Mouse (Mus musculus) midbrain, embryonic 15.5 days (tissue): ENCODE results near the gene Dab1. TPM values are rescaled to one million over a fixed set of nuclear protein-coding genes. Genes with fewer than 3 reads are reported as not detected.

Source experiments
- ATAC-seq: fragments of 200-750 bp; cut with Nextera tagmentation; replicated peaks from 2 replicates; pipeline ENCODE4 v1.8.0; 2017; ENCODE audit warnings: moderate TSS enrichment
- H3K27ac ChIP-seq: fragments of 300-500 bp; sonication (generic); 2 replicates; pipeline ENCODE4 v1.5.1; 2015; ENCODE audit warnings: mild to moderate bottlenecking, inconsistent platforms
- H3K27me3 ChIP-seq: fragments of 300-500 bp; sonication (generic); replicated peaks from 2 replicates; pipeline ENCODE4 v1.6.1; 2015; ENCODE audit warnings: inconsistent platforms
- H3K36me3 ChIP-seq: fragments of 300-500 bp; sonication (generic); replicated peaks from 2 replicates; pipeline ENCODE4 v1.6.1; 2015; ENCODE audit warnings: inconsistent platforms
- H3K4me1 ChIP-seq: fragments of 300-500 bp; sonication (generic); 2 replicates; pipeline ENCODE4 v1.6.1; 2015; ENCODE audit warnings: inconsistent platforms
- H3K4me2 ChIP-seq: fragments of 300-500 bp; sonication (generic); 2 replicates; pipeline ENCODE4 v1.6.1; 2015; ENCODE audit warnings: inconsistent platforms, mild to moderate bottlenecking, moderate library complexity
- H3K4me3 ChIP-seq: fragments of 300-500 bp; sonication (generic); 2 replicates; pipeline ENCODE4 v1.5.1; 2015; ENCODE audit warnings: mild to moderate bottlenecking, inconsistent platforms
- H3K9ac ChIP-seq: fragments of 300-500 bp; sonication (generic); 2 replicates; pipeline ENCODE4 v1.6.1; 2015; ENCODE audit warnings: mild to moderate bottlenecking, inconsistent platforms
- H3K9me3 ChIP-seq: fragments of 300-500 bp; sonication (generic); 2 replicates; pipeline ENCODE4 v1.6.1; 2016; ENCODE audit warnings: inconsistent platforms
- WGBS: fragments of 180-500 bp; shearing (Covaris S2); methylation state at CpG from one replicate; pipeline ENCODE4 v1.1.7; 2015; ENCODE audit warnings: mixed read lengths; 5-methylcytosine and 5-hydroxymethylcytosine counted together
- polyA plus RNA-seq: library from polyadenylated mRNA; unstranded; fragments of >200 nt; fragmentation: Nextera tagmentation; extraction: Ambion mirVana; gene quantifications from 2 replicates; pipeline ENCODE4 v1.2.1, GENCODE M21; 2015

Dab1 gene
- polyA plus RNA-seq, 1 experiment from 2014 or later: 135 TPM

DNA sequence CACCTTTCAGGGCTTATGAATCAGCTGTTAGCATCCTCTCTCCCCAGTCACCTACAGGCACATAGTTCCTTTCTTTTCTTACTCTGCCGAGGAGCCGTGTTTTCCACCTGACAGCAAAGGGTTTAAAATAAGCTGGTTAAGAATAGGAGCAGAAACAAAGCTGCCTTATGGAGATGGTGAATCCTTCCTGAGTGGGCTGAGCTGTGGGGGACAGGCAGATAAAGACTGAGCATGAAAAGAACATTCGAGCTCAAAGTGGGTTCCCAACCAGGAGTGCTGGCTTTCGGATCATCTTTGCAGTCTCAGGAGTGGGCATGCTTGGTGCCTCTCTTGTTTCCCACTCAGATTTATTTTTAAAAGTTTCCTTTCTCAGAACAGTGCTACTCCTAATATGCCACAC, 913.7 kb downstream of the Dab1 start:
- Histone ChIP-seq H3K9ac (no peak overlapping the region), H3K9me3 (no peaks in the 10 kb centered on the region), H3K4me1 (no peaks in the 10 kb centered on the region), H3K4me3 (no peak overlapping the region), H3K27ac (no peak overlapping the region), H3K4me2 (no peak overlapping the region), H3K27me3 (no peaks in the 10 kb centered on the region), H3K36me3 (no peaks in the 10 kb centered on the region)
- no peak for ATAC-seq
- WGBS: 84% methylated on average over 4 of the region's 4 CpGs

GRCm38 (mm10) chr4:104538420-104538819, 919.3 kb downstream of the Dab1 start:
- H3K36me3 ChIP-seq: no peaks in the 10 kb centered on the region
- no peak overlapping the region for H3K9ac ChIP-seq
- H3K4me1 ChIP-seq: no peaks in the 10 kb centered on the region
- H3K27me3 ChIP-seq: no peaks in the 10 kb centered on the region
- no peaks in the 10 kb centered on the region for H3K9me3 ChIP-seq
- H3K4me3 ChIP-seq: no peak overlapping the region
- no peak overlapping the region for H3K27ac ChIP-seq
- ATAC-seq: no peak
- 89% methylated on average over 3 of the region's 3 CpGs for WGBS
- H3K4me2 ChIP-seq: no peak overlapping the region

DNA sequence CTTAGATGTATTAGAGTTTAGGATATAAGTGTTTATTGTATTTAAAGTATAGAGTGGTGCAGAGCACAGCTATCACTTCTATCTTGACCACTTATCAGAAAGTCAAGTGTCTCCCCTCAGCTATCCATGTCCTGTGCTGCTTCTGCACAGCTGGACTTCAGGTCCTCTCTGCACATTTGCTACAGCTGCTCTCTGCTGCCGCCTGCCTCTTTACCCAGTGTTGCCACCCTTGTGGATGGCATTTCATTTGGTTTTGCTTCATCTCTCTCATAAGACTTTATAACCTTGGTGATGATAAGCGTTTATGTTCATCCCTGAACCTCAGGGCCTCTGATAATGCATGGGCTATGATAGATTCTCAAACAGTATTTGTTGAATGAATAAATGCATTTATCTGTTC, 919.9 kb downstream of the Dab1 start:
- Histone ChIP-seq H3K4me2 (no peak overlapping the region), H3K9ac (no peak overlapping the region), H3K36me3 (no peaks in the 10 kb centered on the region), H3K27me3 (no peaks in the 10 kb centered on the region), H3K4me1 (no peaks in the 10 kb centered on the region), H3K4me3 (no peak overlapping the region), H3K27ac (no peak overlapping the region), H3K9me3 (no peaks in the 10 kb centered on the region)
- WGBS: 81% methylated on average over 2 of the region's 2 CpGs
- ATAC-seq: no peak

DNA sequence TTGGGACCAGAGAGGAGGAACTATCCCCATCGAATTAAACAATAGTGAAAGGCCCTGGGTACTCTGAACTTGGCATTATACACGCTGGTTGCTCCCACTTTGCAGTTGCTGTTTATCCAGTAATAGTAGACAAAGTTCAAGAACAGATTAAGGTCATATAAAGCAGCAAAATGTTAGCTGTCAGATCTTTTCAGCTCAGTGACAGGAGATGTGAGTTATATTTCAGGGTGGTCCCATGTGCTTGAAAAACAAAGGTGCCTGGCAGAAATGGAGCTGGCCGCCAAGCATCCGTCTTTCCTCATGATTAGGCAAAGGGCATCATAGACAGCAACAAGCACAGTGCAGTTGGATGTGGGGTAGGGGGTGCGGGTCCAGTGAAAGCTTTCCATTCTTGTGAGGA, 927.9 kb downstream of the Dab1 start:
- Histone ChIP-seq H3K9me3 (no peaks in the 10 kb centered on the region), H3K4me1 (peaks cover 17% of the 10 kb centered on the region), H3K36me3 (no peaks in the 10 kb centered on the region), H3K27ac (no peak overlapping the region), H3K9ac (no peak overlapping the region), H3K27me3 (no peaks in the 10 kb centered on the region), H3K4me2 (no peak overlapping the region), H3K4me3 (no peak overlapping the region)
- no peak for ATAC-seq
- WGBS: 49% methylated on average over 5 of the region's 5 CpGs

GRCm38 (mm10) chr4:104548287-104548686, 929.1 kb downstream of the Dab1 start:
- no peak overlapping the region for H3K4me2 ChIP-seq
- peaks cover 19% of the 10 kb centered on the region for H3K4me1 ChIP-seq
- no peak overlapping the region for H3K27ac ChIP-seq
- no peaks in the 10 kb centered on the region for H3K36me3 ChIP-seq
- no peaks in the 10 kb centered on the region for H3K27me3 ChIP-seq
- no peaks in the 10 kb centered on the region for H3K9me3 ChIP-seq
- WGBS: 100% methylated on average over 1 of the region's 1 CpGs
- H3K9ac ChIP-seq: no peak overlapping the region
- H3K4me3 ChIP-seq: no peak overlapping the region
- no peak for ATAC-seq

- 80% methylated on average over 4 of the region's 4 CpGs for WGBS
- Histone ChIP-seq H3K36me3 (no peaks in the 10 kb centered on the region), H3K4me2 (no peak overlapping the region), H3K27me3 (no peaks in the 10 kb centered on the region), H3K9me3 (no peaks in the 10 kb centered on the region), H3K27ac (0 out of 2 replicates have a peak overlapping the region, but pooled peaks have one; percentile 6), H3K4me3 (no peak overlapping the region), H3K9ac (no peak overlapping the region), H3K4me1 (peaks cover 32% of the 10 kb centered on the region)
- ATAC-seq: no peak
Observed at GRCm38 (mm10) chr4:104550581-104551205, 931.5 kb downstream of the Dab1 start.

- H3K4me1 ChIP-seq: peaks cover 37% of the 10 kb centered on the region
- no peaks in the 10 kb centered on the region for H3K27me3 ChIP-seq
- no peak for ATAC-seq
- no peaks in the 10 kb centered on the region for H3K9me3 ChIP-seq
- no peak overlapping the region for H3K4me3 ChIP-seq
- H3K36me3 ChIP-seq: no peaks in the 10 kb centered on the region
- H3K9ac ChIP-seq: no peak overlapping the region
- 89% methylated on average over 17 of the region's 17 CpGs for whole genome bisulfite sequencing
- H3K4me2 ChIP-seq: no peak overlapping the region
- no peak overlapping the region for H3K27ac ChIP-seq
Observed at GRCm38 (mm10) chr4:104551390-104552070, 932.4 kb downstream of the Dab1 start.

GRCm38 (mm10) chr4:104555408-104555807, 936.2 kb downstream of the Dab1 start:
- H3K9ac ChIP-seq: no peak overlapping the region
- H3K4me3 ChIP-seq: no peak overlapping the region
- no peak for ATAC-seq
- no peak overlapping the region for H3K27ac ChIP-seq
- H3K27me3 ChIP-seq: no peaks in the 10 kb centered on the region
- no peak overlapping the region for H3K4me2 ChIP-seq
- 40% methylated on average over 2 of the region's 2 CpGs for WGBS
- no peaks in the 10 kb centered on the region for H3K9me3 ChIP-seq
- H3K36me3 ChIP-seq: no peaks in the 10 kb centered on the region
- peaks cover 25% of the 10 kb centered on the region for H3K4me1 ChIP-seq

DNA sequence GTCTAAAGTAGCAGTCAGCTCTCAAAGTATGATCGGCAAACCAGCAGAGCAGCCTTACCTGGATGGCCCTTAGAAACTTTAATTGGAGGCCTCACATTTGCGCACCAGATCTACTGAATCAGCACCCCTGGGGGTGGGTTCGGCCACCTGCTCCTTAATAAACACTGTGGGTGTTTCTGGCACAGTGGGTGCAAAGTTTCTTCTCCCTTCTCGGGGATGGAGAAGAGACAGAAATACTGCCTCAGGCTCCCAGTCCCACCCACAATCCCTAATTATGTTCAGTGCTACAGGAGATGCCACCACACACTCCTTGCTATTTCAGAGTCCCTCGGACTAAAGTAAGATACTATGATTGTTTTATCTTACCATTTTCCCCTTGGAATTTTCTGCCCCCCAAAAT, 944.4 kb downstream of the Dab1 start:
- WGBS: 72% methylated on average over 5 of the region's 5 CpGs
- Histone ChIP-seq H3K9me3 (no peaks in the 10 kb centered on the region), H3K4me1 (0 out of 2 replicates have a peak, but pooled peaks cover 3% of the 10 kb centered on the region), H3K36me3 (no peaks in the 10 kb centered on the region), H3K4me3 (no peak overlapping the region), H3K9ac (no peak overlapping the region), H3K4me2 (no peak overlapping the region), H3K27ac (no peak overlapping the region), H3K27me3 (no peaks in the 10 kb centered on the region)
- ATAC-seq: no peak

GRCm38 (mm10) chr4:104570523-104570922, 951.4 kb downstream of the Dab1 start:
- H3K9ac ChIP-seq: no peak overlapping the region
- WGBS: 77% methylated on average over 4 of the region's 4 CpGs
- no peaks in the 10 kb centered on the region for H3K27me3 ChIP-seq
- H3K9me3 ChIP-seq: no peaks in the 10 kb centered on the region
- ATAC-seq: 0 out of 2 replicates have a peak, but pooled peaks have one; percentile 14
- peaks cover 18% of the 10 kb centered on the region for H3K4me1 ChIP-seq
- no peak overlapping the region for H3K4me2 ChIP-seq
- H3K27ac ChIP-seq: no peak overlapping the region
- H3K4me3 ChIP-seq: no peak overlapping the region
- no peaks in the 10 kb centered on the region for H3K36me3 ChIP-seq

DNA sequence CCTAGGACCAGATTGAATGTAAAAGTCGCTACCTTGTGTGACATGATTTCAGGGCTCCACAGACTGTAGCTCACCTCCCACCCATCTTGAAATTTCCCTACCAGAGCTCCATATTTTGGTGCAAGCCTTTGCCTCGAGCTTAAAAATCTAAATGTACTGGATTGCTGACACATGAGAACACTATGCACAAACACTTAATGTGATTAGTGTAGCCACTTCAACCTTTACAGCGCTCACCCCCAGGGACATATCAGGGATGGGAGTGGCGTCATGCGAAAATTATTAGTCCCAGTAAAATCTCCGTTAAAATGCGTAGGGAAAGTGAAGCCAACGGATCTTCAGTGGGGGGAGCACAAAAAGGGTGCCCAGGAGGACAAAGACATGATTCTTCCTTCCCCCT, 953.3 kb downstream of the Dab1 start:
- Histone ChIP-seq H3K4me2 (no peak overlapping the region), H3K9me3 (no peaks in the 10 kb centered on the region), H3K36me3 (no peaks in the 10 kb centered on the region), H3K4me1 (peaks cover 18% of the 10 kb centered on the region), H3K4me3 (no peak overlapping the region), H3K9ac (no peak overlapping the region), H3K27ac (0 out of 2 replicates have a peak overlapping the region, but pooled peaks have one; percentile 25), H3K27me3 (no peaks in the 10 kb centered on the region)
- 0 out of 2 replicates have a peak, but pooled peaks have one; percentile 14 for ATAC-seq
- WGBS: 54% methylated on average over 8 of the region's 8 CpGs

DNA sequence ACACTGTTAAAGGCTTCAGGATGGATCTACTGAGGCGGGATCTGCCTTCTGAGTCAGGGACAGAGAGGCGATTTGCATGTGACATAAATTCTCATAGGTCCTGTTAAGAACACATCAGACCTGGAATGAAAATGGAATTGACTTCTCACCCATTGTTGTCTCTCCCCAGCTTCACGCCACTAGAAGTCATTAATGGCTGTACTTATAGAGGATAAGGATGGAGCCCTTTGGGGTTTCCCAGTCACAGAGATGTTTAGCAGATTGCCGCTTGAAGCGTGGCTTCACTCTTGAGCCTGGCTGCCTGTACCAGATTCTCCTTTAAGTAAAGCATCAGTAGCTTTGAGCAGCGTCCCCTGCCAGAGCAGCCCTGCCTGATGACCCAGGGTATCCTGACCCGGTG, 954.3 kb downstream of the Dab1 start:
- peaks cover 18% of the 10 kb centered on the region for H3K4me1 ChIP-seq
- H3K27ac ChIP-seq: 0 out of 2 replicates have a peak overlapping the region, but pooled peaks have one; percentile 25
- 41% methylated on average over 7 of the region's 7 CpGs for WGBS
- H3K4me2 ChIP-seq: no peak overlapping the region
- H3K27me3 ChIP-seq: no peaks in the 10 kb centered on the region
- H3K9me3 ChIP-seq: no peaks in the 10 kb centered on the region
- no peak overlapping the region for H3K4me3 ChIP-seq
- no peaks in the 10 kb centered on the region for H3K36me3 ChIP-seq
- ATAC-seq: peak; percentile 58; the same call in 1 of the 2 replicates
- no peak overlapping the region for H3K9ac ChIP-seq

DNA sequence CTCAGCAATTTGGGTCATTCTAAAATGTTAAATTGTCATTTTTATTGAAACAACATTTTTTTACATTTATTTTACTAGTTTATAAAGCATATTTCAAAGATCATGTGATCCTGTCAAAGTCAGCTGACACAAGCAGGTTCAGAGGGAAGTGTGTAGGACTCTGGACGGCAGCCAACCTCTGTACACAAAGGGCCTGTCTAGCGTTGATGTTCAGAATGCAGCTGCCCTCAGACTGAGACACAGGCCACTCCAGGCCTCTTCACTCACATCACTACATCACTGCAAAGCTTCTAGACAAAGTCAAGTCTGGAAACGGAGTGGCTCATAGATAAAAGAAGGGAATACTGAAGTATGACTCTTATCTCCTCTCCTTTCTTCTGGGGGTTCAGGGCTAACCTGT, 959.2 kb downstream of the Dab1 start:
- no peak overlapping the region for H3K4me2 ChIP-seq
- H3K9ac ChIP-seq: no peak overlapping the region
- ATAC-seq: no peak
- H3K27me3 ChIP-seq: no peaks in the 10 kb centered on the region
- 28% methylated on average over 3 of the region's 3 CpGs for WGBS
- no peak overlapping the region for H3K4me3 ChIP-seq
- H3K27ac ChIP-seq: no peak overlapping the region
- no peaks in the 10 kb centered on the region for H3K9me3 ChIP-seq
- no peaks in the 10 kb centered on the region for H3K36me3 ChIP-seq
- H3K4me1 ChIP-seq: peaks cover 21% of the 10 kb centered on the region
